Mouse (Mus musculus) lung, postnatal 36 days (tissue): ENCODE data around the gene Tmem208.

Experiments
- DNase-seq: peaks from one replicate; pipeline ENCODE4 v3.0.0; 2022; ENCODE audit warnings: mixed read lengths

Gene Tmem208

GRCm38 (mm10) chr8:105298351-105299252, 27.6 kb upstream of the Tmem208 start:
- no peak for DNase-seq

- DNase-seq = no peak
Measured at GRCm38 (mm10) chr8:105299962-105300361, 26.2 kb upstream of the Tmem208 start.

DNA sequence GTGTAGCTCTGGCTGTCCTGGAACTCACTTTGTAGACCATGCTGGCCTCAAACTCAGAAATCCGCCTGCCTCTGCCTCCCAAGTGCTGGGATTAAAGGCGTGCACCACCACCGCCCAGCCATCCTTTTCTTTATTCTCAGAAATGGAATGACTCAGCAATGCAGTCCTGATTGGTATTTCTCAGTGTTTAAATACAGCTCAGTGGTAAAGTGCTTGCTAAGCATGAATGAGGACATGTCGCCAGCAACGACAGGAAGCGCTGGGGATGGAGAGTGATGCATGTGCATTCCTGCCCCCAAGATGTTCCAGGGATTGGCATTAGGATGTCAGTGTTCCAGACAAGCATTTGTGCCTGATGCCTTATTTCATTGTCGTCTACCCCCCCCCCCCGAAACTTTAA, 22.8 kb upstream of the Tmem208 start:
- DNase-seq = no peak

- peak; percentile 34 for DNase-seq
Measured at GRCm38 (mm10) chr8:105303874-105304273, 22.3 kb upstream of the Tmem208 start.

GRCm38 (mm10) chr8:105304325-105305210, 21.6 kb upstream of the Tmem208 start:
- no peak for DNase-seq

- peak; percentile 87 for DNase-seq
Measured at GRCm38 (mm10) chr8:105305211-105306145, 20.7 kb upstream of the Tmem208 start, which contains the start of gene Elmo3. Gene Elmo3, plus strand, starts transcription at chr8:105305601.

GRCm38 (mm10) chr8:105306146-105306691, 19.9 kb upstream of the Tmem208 start:
- no peak for DNase-seq

GRCm38 (mm10) chr8:105307670-105308069, 18.5 kb upstream of the Tmem208 start:
- DNase-seq = no peak

- no peak for DNase-seq
Measured at GRCm38 (mm10) chr8:105308428-105308827, 17.7 kb upstream of the Tmem208 start.

DNA sequence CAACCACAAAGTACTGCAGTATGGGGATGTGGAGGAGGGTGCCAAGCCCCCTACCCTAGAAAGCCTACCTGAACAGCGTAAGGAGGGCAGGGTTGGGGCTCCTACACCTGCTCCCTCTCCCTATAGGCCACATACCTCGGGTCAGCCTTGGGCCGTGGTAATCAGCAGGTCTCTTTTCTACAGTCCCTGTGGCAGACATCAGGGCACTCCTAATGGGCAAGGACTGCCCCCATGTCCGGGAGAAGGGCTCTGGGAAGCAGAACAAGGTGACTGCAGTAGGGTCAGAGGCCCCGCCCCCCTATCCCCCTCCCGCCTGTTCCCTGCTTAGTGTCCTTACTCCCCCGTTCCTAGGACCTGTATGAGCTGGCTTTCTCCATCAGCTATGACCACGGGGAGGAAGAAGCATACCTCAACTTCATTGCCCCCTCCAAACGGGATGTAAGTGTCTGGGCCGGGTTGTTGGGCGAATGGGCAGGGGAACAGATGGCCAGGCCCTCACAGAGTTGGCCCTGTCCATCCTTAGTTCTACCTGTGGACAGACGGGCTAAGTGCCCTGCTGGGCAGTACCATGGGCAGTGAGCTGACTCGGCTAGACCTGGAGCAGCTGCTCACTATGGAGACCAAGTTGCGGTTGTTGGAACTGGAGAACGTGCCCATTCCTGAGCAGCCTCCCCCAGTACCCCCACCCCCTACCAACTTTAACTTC, 16.9 kb upstream of the Tmem208 start:
- DNase-seq = no peak

DNA sequence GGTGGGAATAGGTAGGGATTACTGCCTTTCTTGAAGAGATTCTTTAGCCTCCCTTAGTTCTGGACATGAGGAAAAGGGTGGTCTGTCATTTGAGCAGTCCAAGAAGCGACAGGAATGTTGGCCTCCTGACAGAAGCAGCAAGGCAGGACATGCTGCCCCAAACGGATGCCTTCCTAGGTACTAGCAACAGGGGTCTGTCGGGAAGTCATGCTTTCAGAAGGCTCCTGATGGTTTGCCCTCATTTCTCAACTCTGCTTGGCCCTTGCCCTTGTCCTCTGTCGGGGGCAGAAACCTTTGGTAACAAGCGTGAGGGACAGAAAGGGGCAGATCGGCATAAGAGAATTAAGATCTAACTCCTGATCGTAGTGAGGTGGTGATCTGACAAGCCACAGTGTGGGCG, 16.0 kb upstream of the Tmem208 start:
- no peak for DNase-seq

- no peak for DNase-seq
Measured at GRCm38 (mm10) chr8:105311718-105312117, 14.4 kb upstream of the Tmem208 start.

DNA sequence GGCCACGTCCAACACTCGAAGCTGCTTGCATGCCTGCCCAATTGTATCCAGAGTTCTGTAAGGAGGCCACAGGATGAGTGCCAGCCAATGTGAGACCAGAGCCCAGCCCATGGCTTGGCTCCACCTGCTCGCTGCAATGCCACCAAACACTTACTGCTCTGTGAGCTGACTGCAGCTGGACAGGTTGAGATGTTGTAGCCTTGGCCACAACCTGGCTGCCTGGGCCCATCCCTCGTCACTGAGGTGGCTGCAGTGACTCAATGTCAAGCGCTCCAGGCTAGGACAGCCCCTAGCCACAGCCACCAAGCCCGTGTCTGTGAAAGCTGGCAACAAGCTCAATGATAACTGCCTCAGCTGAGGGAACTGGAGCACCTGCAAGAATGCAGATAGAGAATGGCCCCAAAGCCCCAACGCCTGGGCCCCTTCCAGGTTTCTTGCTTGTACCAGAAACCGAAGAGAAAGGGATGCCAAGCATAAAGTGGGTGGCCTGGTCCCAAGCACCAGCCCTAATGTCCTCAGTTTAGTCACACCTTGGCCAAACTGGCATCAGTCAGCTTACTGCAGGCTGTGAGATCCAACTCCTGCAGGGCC, 13.2 kb upstream of the Tmem208 start:
- no peak for DNase-seq

DNA sequence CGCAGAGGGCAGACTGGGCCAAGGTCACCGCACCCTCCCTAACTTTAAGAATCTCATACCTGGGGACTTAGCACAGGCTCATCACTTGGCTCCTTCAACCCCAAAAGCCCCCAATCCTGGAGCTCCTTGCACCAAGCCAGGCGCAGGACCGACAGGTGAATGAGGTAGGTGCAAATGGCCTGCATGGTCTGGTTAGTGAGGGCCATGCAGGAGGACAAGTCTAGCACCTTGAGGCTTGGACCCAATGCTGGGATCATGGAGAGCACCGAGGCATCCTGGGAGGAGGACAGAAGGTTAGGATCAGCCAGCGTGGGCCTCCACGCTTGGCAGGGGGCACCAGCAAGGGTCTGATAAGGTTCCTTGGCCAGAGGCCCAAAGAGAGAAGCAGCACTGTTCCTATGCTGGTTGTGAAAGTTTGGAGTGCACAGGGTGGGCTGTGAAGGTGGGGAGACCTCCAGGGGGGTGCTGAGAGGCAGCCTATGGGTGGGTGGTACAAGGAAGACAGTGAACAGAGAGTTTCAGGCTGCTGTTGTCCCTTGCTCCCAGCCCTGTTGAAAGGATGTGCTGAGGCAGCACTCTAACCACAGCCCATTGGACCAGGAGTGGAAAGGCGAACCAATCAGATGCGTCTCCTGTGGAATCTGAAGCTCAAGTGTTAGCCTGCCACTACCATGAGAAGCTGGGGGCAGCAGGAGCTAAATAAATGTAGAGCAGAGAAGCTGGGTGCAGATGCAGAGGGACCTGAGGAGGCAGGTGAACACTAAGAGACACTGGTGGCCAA, 12.3 kb upstream of the Tmem208 start:
- no peak for DNase-seq

DNA sequence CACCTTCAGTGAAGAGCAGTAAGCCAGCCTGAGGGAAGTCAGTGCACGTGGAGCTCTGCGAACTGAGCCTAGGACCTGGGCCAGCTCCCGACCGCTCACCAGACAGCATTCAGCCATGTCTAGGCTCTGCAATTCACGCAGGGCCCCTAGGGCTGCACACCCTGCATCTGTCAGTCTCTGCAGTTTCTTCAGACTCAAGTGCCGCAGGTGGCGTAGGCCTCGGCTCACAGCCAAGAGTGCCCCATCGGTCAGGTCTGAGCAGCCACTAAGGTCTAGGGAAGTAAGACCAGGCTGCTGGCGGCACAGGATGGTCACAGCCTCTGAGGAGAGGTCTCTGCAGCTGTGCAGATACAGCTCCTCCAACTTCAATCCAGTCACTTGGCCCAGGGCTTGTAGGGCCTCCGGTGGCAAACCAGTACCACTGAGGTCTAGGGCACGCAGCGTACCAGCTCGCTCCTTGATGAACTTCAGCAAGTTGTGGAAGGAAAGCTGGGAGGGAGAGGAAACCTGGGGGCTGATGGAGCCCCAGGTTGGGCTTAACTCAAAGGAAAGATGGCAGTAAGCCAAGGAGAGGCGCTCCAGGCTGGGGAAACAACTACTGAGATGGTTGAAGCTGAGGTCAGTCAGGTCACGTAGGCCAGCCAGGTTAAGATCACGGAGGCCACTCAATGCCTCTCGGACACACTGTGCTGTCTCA, 10.9 kb upstream of the Tmem208 start:
- peak; percentile 43 for DNase-seq

- DNase-seq = peak; percentile 87
Measured at GRCm38 (mm10) chr8:105317941-105318340, 8.2 kb upstream of the Tmem208 start.

DNA sequence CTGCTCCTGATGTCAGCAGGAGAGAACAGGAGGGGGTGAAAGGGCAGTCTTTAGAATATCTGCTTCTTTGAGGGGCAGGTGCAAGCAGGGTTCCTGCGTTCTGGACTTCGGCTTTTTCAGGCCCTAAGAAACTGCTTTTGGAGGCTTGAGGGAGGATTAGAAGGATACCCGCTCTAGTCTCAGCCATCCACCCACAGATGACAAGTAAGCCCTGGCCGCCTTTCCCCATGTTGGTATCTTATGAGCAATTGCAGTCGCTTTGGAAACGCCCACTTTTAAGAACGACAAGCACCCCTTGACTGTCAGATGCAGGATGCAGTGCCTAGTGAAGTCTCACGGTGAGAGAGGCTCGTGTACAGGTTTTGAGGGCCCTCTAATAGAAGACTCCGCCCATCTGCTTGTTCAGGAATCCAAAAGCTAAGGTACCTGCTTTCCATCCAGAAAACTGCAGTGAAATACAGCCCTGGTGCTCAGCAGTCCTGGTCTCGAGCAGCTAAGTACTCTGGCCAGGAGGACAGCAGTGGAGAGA, 7.4 kb upstream of the Tmem208 start:
- DNase-seq = peak; percentile 78

DNA sequence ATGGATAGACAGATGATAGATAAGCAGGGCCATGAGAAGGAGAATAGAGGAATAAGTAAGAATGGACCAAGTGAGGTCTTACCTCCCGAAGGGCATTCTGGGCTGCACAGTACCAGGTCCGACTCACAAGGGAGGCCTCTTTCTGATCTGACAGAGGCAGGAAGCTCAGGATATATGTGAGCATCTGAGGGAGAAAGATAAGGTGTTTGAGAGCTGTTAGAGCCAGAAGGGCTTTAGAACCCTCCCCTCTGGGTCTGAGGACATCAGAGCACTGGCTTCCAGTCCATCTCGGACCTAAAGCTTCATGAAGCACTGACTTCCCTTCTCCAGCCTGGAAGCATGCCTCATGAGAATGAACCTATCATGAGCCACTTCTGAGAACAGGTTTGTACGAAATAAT, 3.0 kb upstream of the Tmem208 start:
- DNase-seq = no peak

GRCm38 (mm10) chr8:105325641-105326093, 487 bp upstream of the Tmem208 start:
- no peak for DNase-seq
